Mouse (Mus musculus) lung, postnatal 0 days (tissue): ENCODE data around the gene Ppm1l. TPM values are rescaled to one million over a fixed set of nuclear protein-coding genes. Genes with fewer than 3 reads are reported as not detected.

Experiments used
- ATAC-seq: fragments of 200-750 bp; cut with Nextera tagmentation; 2 replicates; pipeline ENCODE4 v1.8.0; 2017; ENCODE audit warnings: moderate library complexity
- DNase-seq: peaks from one replicate; pipeline ENCODE4 v3.0.0-alpha.2; 2016; ENCODE audit warnings: low spot score
- H3K27ac ChIP-seq: fragments of 300-500 bp; sonication (generic); 2 replicates; pipeline ENCODE4 v1.5.1; 2014; ENCODE audit warnings: antibody characterized with exemption, mild to moderate bottlenecking, low read length, mixed read lengths
- H3K27me3 ChIP-seq: fragments of 300-500 bp; sonication (generic); replicated peaks from 2 replicates; pipeline ENCODE4 v1.6.1; 2014; ENCODE audit warnings: low read length, mixed read lengths; ENCODE audit not compliant: insufficient read depth
- H3K36me3 ChIP-seq: fragments of 300-500 bp; sonication (generic); 2 replicates; pipeline ENCODE4 v1.6.1; 2014; ENCODE audit warnings: low read length, mixed read lengths; ENCODE audit not compliant: insufficient read depth
- H3K4me1 ChIP-seq: fragments of 300-500 bp; sonication (generic); 2 replicates; pipeline ENCODE4 v1.6.1; 2014; ENCODE audit warnings: antibody characterized with exemption, low read depth, low read length, mixed read lengths; ENCODE audit not compliant: insufficient read depth
- H3K4me2 ChIP-seq: fragments of 300-500 bp; sonication (generic); replicated peaks from 2 replicates; pipeline ENCODE4 v1.6.1; 2014; ENCODE audit warnings: low read depth, mild to moderate bottlenecking, low read length, moderate library complexity, mixed read lengths
- H3K4me3 ChIP-seq: fragments of 300-500 bp; sonication (generic); 2 replicates; pipeline ENCODE4 v1.5.1; 2014; ENCODE audit warnings: low read depth, low read length
- H3K9ac ChIP-seq: fragments of 300-500 bp; sonication (generic); replicated peaks from 2 replicates; pipeline ENCODE4 v1.6.1; 2014; ENCODE audit warnings: low read depth, mild to moderate bottlenecking
- H3K9me3 ChIP-seq: fragments of 300-500 bp; sonication (generic); 2 replicates; pipeline ENCODE4 v1.6.1; 2016; ENCODE audit warnings: low read length, mixed read lengths
- CTCF ChIP-seq: IDR thresholded peaks from 2 replicates; pipeline ENCODE4 v1.5.1; 2016; ENCODE audit warnings: antibody characterized with exemption, mild to moderate bottlenecking
- EP300 ChIP-seq: IDR thresholded peaks from 2 replicates; pipeline ENCODE4 v1.6.1; 2016; ENCODE audit warnings: antibody characterized with exemption, mild to moderate bottlenecking, control low read depth
- WGBS: fragments of 180-500 bp; shearing (Covaris S2); extraction: QIAGEN DNeasy Blood & Tissue Kit; methylation state at CpG from one replicate; pipeline ENCODE4 v1.1.7; 2014; 5-methylcytosine and 5-hydroxymethylcytosine counted together
- polyA plus RNA-seq: library from polyadenylated mRNA; unstranded; fragments of >200 nt; fragmentation: Nextera tagmentation; extraction: Ambion mirVana; gene quantifications from 2 replicates; pipeline ENCODE4 v1.2.1, GENCODE M21; 2015

Gene Ppm1l
- polyA plus RNA-seq, 1 experiment from 2014 or later: 5.8 TPM

DNA sequence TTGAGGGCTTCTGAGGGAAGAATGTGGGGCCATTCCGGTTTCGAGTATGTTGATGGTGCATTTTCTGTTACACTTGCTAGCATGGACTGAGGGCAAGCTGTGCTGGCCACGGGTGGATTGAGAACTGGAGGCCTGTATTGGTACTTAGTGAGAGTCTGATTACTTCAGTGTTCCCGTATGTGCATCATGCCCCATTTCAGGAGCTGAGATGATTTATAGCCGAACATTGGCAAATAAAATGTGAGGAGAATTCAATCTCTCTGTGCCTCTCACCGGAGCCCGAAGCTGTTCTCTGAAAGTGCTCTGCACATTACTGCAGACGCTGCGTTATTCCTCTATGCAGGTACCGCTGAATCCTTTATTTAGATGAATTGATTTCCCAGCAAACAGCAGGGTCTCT lies 116.9 kb downstream of the Ppm1l start:
- H3K9ac ChIP-seq: no peak overlapping the region

DNA sequence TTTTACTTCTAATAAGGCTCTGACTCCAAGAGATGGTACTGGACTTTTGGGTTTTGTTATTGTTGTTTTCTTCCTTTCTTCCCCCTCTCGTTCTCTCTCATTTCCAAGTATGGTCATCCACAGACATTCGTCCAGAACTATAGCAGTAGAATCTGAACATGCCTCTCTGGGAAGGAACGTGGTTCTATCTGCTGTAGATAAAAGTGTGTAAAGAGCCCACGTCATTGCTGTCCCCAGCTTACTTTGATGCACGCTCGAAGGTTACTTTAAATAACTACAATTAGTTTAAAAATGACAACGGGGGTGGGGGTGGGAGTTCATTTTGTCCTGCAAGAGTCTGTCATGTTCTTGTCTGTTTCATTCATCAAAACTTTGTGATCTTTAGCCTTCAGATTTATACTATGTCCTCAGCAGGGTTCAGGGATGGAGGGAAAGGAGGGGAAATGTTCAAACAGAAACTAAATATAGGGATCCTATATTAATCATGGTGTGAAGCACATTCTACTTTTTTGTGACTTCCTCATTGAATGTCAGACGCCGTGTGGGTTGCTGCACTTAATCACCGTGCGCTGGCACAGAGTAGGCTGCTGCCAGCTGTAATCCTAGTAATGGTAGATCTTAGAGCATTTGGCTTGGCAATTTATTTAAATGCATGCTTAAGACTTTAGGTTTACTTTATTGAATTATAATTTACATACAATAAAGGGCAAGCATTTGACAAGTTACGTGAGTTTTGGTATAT lies 122.3 kb downstream of the Ppm1l start:
- Histone ChIP-seq H3K4me2 (no peak overlapping the region), H3K36me3 (no peaks in the 10 kb centered on the region), H3K9me3 (no peaks in the 10 kb centered on the region), H3K27me3 (no peaks in the 10 kb centered on the region), H3K27ac (no peak overlapping the region), H3K4me1 (no peaks in the 10 kb centered on the region), H3K4me3 (no peak overlapping the region), H3K9ac (no peak overlapping the region)
- WGBS: 64% methylated on average over 12 of the region's 12 CpGs
- ATAC-seq (no peak), DNase-seq (no peak)
- no peak for TF ChIP-seq EP300
- TF ChIP-seq CTCF: no peak

More for the DNA sequence above, 116.9 kb downstream of the Ppm1l start:
- H3K27me3 ChIP-seq: no peaks in the 10 kb centered on the region
- no peak overlapping the region for H3K4me2 ChIP-seq
- DNase-seq (no peak), ATAC-seq (no peak)
- no peak overlapping the region for H3K4me3 ChIP-seq
- no peaks in the 10 kb centered on the region for H3K36me3 ChIP-seq
- 89% methylated on average over 10 of the region's 10 CpGs for WGBS
- no peaks in the 10 kb centered on the region for H3K9me3 ChIP-seq
- TF ChIP-seq EP300 (no peak), CTCF (no peak)
- no peaks in the 10 kb centered on the region for H3K4me1 ChIP-seq
- no peak overlapping the region for H3K27ac ChIP-seq

DNA sequence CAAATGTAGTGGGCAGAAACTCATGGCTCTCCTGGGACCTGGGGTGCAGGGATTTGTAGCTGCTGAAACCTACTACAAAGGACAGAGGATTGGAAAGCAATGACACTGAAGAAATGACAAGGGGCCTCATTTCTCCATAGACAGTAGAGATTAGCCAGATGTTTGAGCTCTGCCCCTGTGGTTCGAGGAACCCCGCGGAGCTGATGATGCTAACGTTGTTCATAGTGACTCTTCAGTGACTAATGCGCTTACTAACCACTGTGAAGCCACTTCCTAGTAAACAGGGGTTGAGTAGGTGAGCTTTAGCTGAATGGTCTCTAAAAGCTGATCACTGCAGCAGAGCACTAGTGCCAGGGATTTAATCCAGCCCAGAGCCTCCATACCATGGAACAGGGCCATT lies 124.1 kb downstream of the Ppm1l start:
- H3K27me3 ChIP-seq: no peaks in the 10 kb centered on the region
- ATAC-seq (no peak), DNase-seq (no peak)
- no peaks in the 10 kb centered on the region for H3K9me3 ChIP-seq
- no peak overlapping the region for H3K4me2 ChIP-seq
- H3K9ac ChIP-seq: no peak overlapping the region
- no peaks in the 10 kb centered on the region for H3K36me3 ChIP-seq
- H3K4me3 ChIP-seq: no peak overlapping the region
- TF ChIP-seq EP300 (no peak), CTCF (no peak)
- no peak overlapping the region for H3K27ac ChIP-seq
- 64% methylated on average over 5 of the region's 5 CpGs for WGBS
- H3K4me1 ChIP-seq: no peaks in the 10 kb centered on the region

DNA sequence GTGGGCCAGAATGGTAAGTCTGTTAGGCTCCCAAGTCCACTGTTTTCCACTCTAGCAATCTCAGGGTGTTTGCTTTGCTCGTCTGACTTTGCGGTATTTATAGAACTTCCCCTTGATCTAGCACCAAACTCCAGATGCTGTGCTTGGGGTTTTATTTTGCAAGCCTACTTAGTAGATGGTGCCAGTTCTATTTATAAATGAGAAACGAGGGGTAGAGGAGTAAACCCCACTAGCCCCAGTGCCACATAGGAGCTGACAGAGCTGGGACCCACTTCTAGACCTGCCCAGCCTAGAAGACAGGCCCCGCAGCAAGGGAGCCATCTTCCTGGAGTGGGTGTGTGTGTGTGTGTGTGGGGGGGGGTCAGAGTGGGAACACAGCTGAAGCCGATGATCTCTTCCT lies 130.3 kb downstream of the Ppm1l start:
- no peaks in the 10 kb centered on the region for H3K4me1 ChIP-seq
- no peak overlapping the region for H3K27ac ChIP-seq
- no peak overlapping the region for H3K4me3 ChIP-seq
- TF ChIP-seq EP300 (no peak), CTCF (no peak)
- H3K27me3 ChIP-seq: no peaks in the 10 kb centered on the region
- no peak for DNase-seq
- no peaks in the 10 kb centered on the region for H3K9me3 ChIP-seq
- H3K36me3 ChIP-seq: no peaks in the 10 kb centered on the region
- no peak overlapping the region for H3K4me2 ChIP-seq
- WGBS: 53% methylated on average over 5 of the region's 5 CpGs
- ATAC-seq: no peak
- no peak overlapping the region for H3K9ac ChIP-seq

DNA sequence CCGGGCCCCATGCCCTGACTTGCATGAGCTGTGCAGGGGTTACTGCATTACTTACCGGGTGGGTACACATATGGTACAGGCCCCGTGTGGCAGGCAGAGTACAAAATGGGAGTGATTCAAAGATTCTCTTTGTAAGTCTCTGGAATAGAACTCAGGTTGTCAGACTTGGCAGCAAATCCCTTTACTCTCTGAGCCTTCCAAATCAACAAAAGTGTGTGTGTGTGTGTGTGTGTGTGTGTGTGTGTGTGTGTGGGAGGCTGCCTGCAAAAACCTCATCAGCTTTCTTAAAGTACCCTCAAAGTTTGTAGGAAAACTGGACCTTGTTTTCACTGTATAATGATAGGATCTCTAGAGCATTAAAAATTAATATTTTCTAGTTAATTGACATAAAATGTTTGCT lies 132.4 kb downstream of the Ppm1l start:
- no peaks in the 10 kb centered on the region for H3K9me3 ChIP-seq
- WGBS: 85% methylated on average over 3 of the region's 3 CpGs
- no peak overlapping the region for H3K27ac ChIP-seq
- TF ChIP-seq EP300 (no peak), CTCF (no peak)
- ATAC-seq (no peak), DNase-seq (no peak)
- no peaks in the 10 kb centered on the region for H3K36me3 ChIP-seq
- H3K4me2 ChIP-seq: no peak overlapping the region
- no peaks in the 10 kb centered on the region; the same call in 1 of the 2 replicates for H3K4me1 ChIP-seq
- H3K9ac ChIP-seq: no peak overlapping the region
- H3K4me3 ChIP-seq: no peak overlapping the region
- no peaks in the 10 kb centered on the region for H3K27me3 ChIP-seq

DNA sequence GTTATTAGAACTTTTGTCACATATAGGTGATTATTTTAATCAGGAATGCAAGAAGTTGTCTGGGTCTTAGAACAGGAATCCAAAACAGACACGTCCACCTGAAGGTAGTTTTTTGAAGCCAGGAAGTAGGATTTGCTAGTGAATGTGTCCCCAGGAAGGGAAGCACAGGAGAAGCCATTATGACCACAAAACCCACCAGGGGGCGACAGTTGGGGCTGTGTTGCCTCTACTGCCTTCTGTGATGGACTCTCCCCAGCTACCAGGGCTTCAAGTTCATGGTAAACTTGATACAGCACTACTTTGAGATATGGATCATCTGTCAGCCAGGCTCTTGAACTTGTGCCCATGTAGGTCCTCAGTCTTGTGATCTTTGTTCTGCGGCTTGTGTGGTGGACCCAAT lies 137.7 kb downstream of the Ppm1l start:
- Histone ChIP-seq H3K9me3 (no peaks in the 10 kb centered on the region), H3K27me3 (no peaks in the 10 kb centered on the region), H3K36me3 (no peaks in the 10 kb centered on the region), H3K4me1 (no peaks in the 10 kb centered on the region; the same call in 1 of the 2 replicates), H3K27ac (no peak overlapping the region), H3K4me3 (no peak overlapping the region), H3K9ac (no peak overlapping the region), H3K4me2 (no peak overlapping the region)
- TF ChIP-seq CTCF (no peak), EP300 (no peak)
- WGBS: 68% methylated on average over 3 of the region's 3 CpGs
- DNase-seq: no peak
- ATAC-seq: no peak
